Mouse (Mus musculus) stomach, embryonic 15.5 days (tissue): ENCODE results near the gene Tomt. TPM values are rescaled to one million over a fixed set of nuclear protein-coding genes. Genes with fewer than 3 reads are reported as not detected.

Source experiments
- ATAC-seq: fragments of 200-750 bp; cut with Nextera tagmentation; 2 replicates; pipeline ENCODE4 v1.8.0; 2017; ENCODE audit warnings: low read depth, moderate number of reproducible peaks, moderate TSS enrichment; ENCODE audit not compliant: insufficient read depth, low FRiP score
- H3K27ac ChIP-seq: fragments of 300-500 bp; sonication (generic); 2 replicates; pipeline ENCODE4 v1.5.1; 2015; ENCODE audit warnings: mild to moderate bottlenecking, inconsistent platforms
- H3K27me3 ChIP-seq: fragments of 300-500 bp; sonication (generic); replicated peaks from 2 replicates; pipeline ENCODE4 v1.6.1; 2015; ENCODE audit warnings: inconsistent platforms
- H3K36me3 ChIP-seq: fragments of 300-500 bp; sonication (generic); 2 replicates; pipeline ENCODE4 v1.6.1; 2015; ENCODE audit warnings: inconsistent platforms
- H3K4me1 ChIP-seq: fragments of 300-500 bp; sonication (generic); 2 replicates; pipeline ENCODE4 v1.6.1; 2015; ENCODE audit warnings: inconsistent platforms
- H3K4me2 ChIP-seq: fragments of 300-500 bp; sonication (generic); 2 replicates; pipeline ENCODE4 v1.6.1; 2015; ENCODE audit warnings: mild to moderate bottlenecking, inconsistent platforms
- H3K4me3 ChIP-seq: fragments of 300-500 bp; sonication (generic); replicated peaks from 2 replicates; pipeline ENCODE4 v1.5.1; 2015; ENCODE audit warnings: inconsistent platforms
- H3K9ac ChIP-seq: fragments of 300-500 bp; sonication (generic); 2 replicates; pipeline ENCODE4 v1.6.1; 2015; ENCODE audit warnings: inconsistent platforms
- H3K9me3 ChIP-seq: fragments of 300-500 bp; sonication (generic); 2 replicates; pipeline ENCODE4 v1.6.1; 2016; ENCODE audit warnings: inconsistent platforms
- WGBS: fragments of 180-500 bp; shearing (Covaris S2); methylation state at CpG from one replicate; pipeline ENCODE4 v1.1.7; 2015; 5-methylcytosine and 5-hydroxymethylcytosine counted together
- polyA plus RNA-seq: library from polyadenylated mRNA; unstranded; fragments of >200 nt; fragmentation: Nextera tagmentation; extraction: Ambion mirVana; gene quantifications from 2 replicates; pipeline ENCODE4 v1.2.1, GENCODE M21; 2015

Tomt gene
- polyA plus RNA-seq, 1 experiment from 2014 or later = 0.26 TPM

DNA sequence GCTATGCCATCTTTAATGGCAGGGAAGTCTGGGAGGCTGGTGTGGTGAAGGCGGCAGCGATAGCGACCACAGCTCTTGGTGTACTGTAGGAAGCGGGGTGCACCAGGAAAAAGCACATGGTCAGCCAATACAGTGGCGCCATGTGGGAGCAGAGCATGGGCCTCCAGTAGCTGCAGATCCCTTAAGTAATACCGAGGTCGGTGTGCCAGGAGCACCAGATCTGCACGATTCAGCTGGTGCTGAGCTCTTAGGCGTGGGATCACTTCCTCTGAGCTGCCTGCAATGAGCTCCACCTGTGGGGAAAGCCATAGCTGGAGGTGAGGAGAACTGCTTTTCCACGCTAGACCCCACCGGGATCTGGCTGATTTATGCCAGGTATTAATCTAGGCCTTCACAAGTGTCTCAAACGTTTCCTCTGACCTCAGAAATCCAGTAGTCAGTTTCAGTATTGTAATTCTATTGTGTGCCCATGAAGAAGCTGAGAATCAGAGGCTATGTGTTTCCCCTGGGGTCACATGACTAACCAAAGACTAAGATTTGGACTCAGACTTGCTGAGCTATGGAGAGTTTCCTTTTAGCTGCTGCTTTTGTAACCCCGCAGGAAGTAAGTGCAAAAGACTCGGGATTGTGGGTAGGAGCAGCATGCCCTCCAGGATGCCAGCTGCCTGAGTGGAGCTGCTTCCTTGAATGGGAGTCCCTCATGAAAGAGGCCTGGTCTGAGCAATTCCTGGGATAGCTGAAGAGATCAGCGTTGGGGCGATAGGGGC is 5.6 kb downstream of the Tomt start:
- no peak for ATAC-seq
- Histone ChIP-seq H3K4me1 (peaks cover 4% of the 10 kb centered on the region; the same call in 1 of the 2 replicates), H3K9me3 (no peaks in the 10 kb centered on the region), H3K36me3 (0 out of 2 replicates have a peak, but pooled peaks cover 9% of the 10 kb centered on the region), H3K27ac (no peak overlapping the region), H3K4me3 (no peak overlapping the region), H3K4me2 (no peak overlapping the region), H3K9ac (no peak overlapping the region), H3K27me3 (no peaks in the 10 kb centered on the region)
- 89% methylated on average over 16 of the region's 16 CpGs for WGBS

DNA sequence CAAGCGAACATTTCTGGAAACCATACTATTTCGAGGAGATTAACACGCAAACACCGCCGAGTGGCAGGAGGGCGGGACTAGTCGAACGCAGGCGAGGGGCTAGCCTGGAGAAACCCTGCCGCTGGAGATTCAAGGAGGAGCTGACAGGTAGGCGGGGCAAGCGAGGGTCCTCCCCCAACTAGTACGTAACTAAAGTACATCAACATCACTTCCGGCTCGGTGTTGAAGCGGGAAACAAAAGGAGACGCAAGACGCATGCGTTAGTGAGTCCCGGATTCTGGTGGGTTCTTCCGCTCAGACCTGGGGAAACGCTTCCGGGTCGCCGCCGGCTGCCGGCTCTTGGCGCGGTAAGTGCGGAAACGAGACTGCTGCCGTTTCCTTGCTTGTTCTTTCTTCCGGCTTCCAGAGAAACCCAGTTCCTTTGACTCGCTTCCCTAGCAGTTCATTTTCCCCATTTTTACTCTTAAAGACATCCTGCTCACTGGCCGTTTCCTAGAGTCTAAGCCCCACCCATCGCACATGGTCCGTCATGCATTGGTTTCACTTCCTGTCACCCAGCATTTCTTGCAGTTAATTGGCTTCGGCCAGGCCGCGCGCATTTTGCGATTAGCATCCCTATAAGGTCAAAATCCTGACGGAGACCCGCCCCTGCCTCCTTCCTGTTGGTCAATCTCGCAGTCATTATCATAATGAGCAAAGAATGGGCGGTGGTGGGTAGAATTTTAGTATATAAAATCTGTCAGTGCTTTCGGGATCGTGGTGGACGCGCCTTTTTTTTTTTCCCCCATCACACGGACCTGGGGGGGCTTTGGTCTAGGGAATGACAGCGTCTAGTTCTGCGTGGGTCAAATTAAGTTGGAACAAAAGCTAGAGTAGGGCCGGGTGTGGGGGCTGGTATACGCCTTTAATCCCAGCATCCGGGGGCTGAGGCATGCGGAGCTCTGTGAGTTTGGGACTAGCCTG is 9.8 kb downstream of the Tomt start:
- H3K4me1 ChIP-seq = peaks cover 4% of the 10 kb centered on the region; the same call in 1 of the 2 replicates
- no peaks in the 10 kb centered on the region for H3K27me3 ChIP-seq
- H3K27ac ChIP-seq = peak overlapping the region; percentile 95
- WGBS = under 1% methylated on average over 57 of the region's 57 CpGs
- H3K9me3 ChIP-seq = no peaks in the 10 kb centered on the region
- peak; percentile 97 for ATAC-seq
- H3K4me2 ChIP-seq = peak overlapping the region; percentile 61
- H3K36me3 ChIP-seq = 0 out of 2 replicates have a peak, but pooled peaks cover 5% of the 10 kb centered on the region
- H3K4me3 ChIP-seq = peak overlapping the region; percentile 65
- no peak overlapping the region for H3K9ac ChIP-seq

DNA sequence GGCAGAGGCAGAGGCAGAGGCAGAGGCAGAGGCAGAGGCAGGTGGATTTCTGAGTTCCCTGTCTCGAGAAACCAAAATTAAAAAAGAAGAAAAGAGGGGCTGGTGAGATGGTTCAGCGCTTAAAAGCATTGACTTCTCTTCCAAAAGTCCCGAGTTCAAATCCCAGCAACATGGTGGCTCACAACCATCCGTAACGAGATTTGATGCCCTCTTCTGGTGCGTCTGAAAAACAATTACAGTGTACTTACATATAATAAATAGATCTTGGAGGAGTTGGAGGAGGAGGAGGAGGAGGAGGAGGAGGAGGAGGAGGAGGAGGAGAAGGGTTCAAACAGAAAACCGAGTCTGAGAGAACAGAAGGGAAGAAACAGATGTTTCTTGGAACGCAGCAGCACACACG is 10.5 kb downstream of the Tomt start:
- H3K4me1 ChIP-seq = peaks cover 4% of the 10 kb centered on the region; the same call in 1 of the 2 replicates
- ATAC-seq = 0 out of 2 replicates have a peak, but pooled peaks have one; percentile 0
- H3K27ac ChIP-seq = peak overlapping the region; percentile 69; the same call in 1 of the 2 replicates
- H3K9ac ChIP-seq = no peak overlapping the region
- 0 out of 2 replicates have a peak, but pooled peaks cover 5% of the 10 kb centered on the region for H3K36me3 ChIP-seq
- peak overlapping the region; percentile 45 for H3K4me2 ChIP-seq
- 43% methylated on average over 9 of the region's 9 CpGs for WGBS
- H3K27me3 ChIP-seq = no peaks in the 10 kb centered on the region
- H3K4me3 ChIP-seq = peak overlapping the region; percentile 65
- H3K9me3 ChIP-seq = no peaks in the 10 kb centered on the region

DNA sequence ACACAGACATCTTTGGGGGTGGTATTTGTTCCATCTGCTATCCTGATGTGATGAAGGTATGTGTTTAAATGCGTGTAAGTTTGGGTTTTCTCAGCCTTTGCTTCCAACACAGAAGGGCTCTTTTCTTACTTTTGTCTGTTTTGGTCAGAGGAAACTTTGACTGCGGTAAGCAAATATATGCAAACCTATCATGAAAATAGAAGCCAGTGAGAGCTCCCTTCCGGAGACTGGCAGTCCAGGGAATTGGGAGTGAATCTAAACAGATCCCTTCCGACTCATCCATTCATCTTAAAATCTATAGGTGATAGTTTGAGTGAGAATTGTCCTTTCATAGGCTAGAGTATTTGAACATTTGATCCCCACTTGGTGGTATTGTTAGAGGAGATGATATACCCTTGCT is 17.7 kb downstream of the Tomt start:
- WGBS = 76% methylated on average over 4 of the region's 4 CpGs
- no peak for ATAC-seq
- no peak overlapping the region for H3K4me2 ChIP-seq
- no peaks in the 10 kb centered on the region for H3K27me3 ChIP-seq
- H3K4me1 ChIP-seq = no peaks in the 10 kb centered on the region
- H3K9ac ChIP-seq = no peak overlapping the region
- H3K4me3 ChIP-seq = no peak overlapping the region
- no peak overlapping the region for H3K27ac ChIP-seq
- H3K9me3 ChIP-seq = no peaks in the 10 kb centered on the region
- no peaks in the 10 kb centered on the region for H3K36me3 ChIP-seq

- no peaks in the 10 kb centered on the region for H3K4me1 ChIP-seq
- no peak for ATAC-seq
- H3K36me3 ChIP-seq = no peaks in the 10 kb centered on the region
- no peak overlapping the region for H3K27ac ChIP-seq
- H3K4me2 ChIP-seq = no peak overlapping the region
- H3K27me3 ChIP-seq = no peaks in the 10 kb centered on the region
- no peak overlapping the region for H3K4me3 ChIP-seq
- 83% methylated on average over 6 of the region's 6 CpGs for WGBS
- no peaks in the 10 kb centered on the region for H3K9me3 ChIP-seq
- H3K9ac ChIP-seq = no peak overlapping the region
These were observed 19.9 kb downstream of the Tomt start for GRCm38 (mm10) chr7:101886274-101886673.

GRCm38 (mm10) chr7:101884160-101884559 is 22.0 kb downstream of the Tomt start:
- ATAC-seq = no peak
- no peaks in the 10 kb centered on the region for H3K27me3 ChIP-seq
- WGBS = 92% methylated on average over 4 of the region's 4 CpGs

GRCm38 (mm10) chr7:101882413-101883154 is 23.6 kb downstream of the Tomt start:
- no peak overlapping the region for H3K4me2 ChIP-seq
- no peak overlapping the region for H3K9ac ChIP-seq
- no peaks in the 10 kb centered on the region for H3K27me3 ChIP-seq
- no peak for ATAC-seq
- H3K4me3 ChIP-seq = no peak overlapping the region
- no peaks in the 10 kb centered on the region for H3K9me3 ChIP-seq
- 71% methylated on average over 9 of the region's 9 CpGs for WGBS
- H3K36me3 ChIP-seq = no peaks in the 10 kb centered on the region
- no peak overlapping the region for H3K27ac ChIP-seq
- H3K4me1 ChIP-seq = no peaks in the 10 kb centered on the region

More at GRCm38 (mm10) chr7:101884160-101884559, 22.0 kb downstream of the Tomt start:
- no peak overlapping the region for H3K9ac ChIP-seq
- H3K4me2 ChIP-seq = no peak overlapping the region
- H3K4me1 ChIP-seq = no peaks in the 10 kb centered on the region
- H3K36me3 ChIP-seq = no peaks in the 10 kb centered on the region
- H3K4me3 ChIP-seq = no peak overlapping the region
- H3K27ac ChIP-seq = no peak overlapping the region
- H3K9me3 ChIP-seq = no peaks in the 10 kb centered on the region

- WGBS = 71% methylated on average over 4 of the region's 4 CpGs
- H3K4me2 ChIP-seq = no peak overlapping the region
- no peaks in the 10 kb centered on the region for H3K9me3 ChIP-seq
- no peaks in the 10 kb centered on the region for H3K27me3 ChIP-seq
- H3K27ac ChIP-seq = no peak overlapping the region
- no peak overlapping the region for H3K9ac ChIP-seq
- no peaks in the 10 kb centered on the region for H3K4me1 ChIP-seq
- H3K4me3 ChIP-seq = no peak overlapping the region
- no peaks in the 10 kb centered on the region for H3K36me3 ChIP-seq
- ATAC-seq = no peak
These were observed 25.3 kb downstream of the Tomt start for GRCm38 (mm10) chr7:101880855-101881254.

- no peak overlapping the region for H3K4me3 ChIP-seq
- ATAC-seq = no peak
- H3K9me3 ChIP-seq = no peaks in the 10 kb centered on the region
- H3K4me2 ChIP-seq = no peak overlapping the region
- no peaks in the 10 kb centered on the region for H3K4me1 ChIP-seq
- WGBS = 91% methylated on average over 1 of the region's 1 CpGs
- H3K9ac ChIP-seq = no peak overlapping the region
- no peak overlapping the region for H3K27ac ChIP-seq
- H3K36me3 ChIP-seq = no peaks in the 10 kb centered on the region
- H3K27me3 ChIP-seq = no peaks in the 10 kb centered on the region
These were observed 30.2 kb downstream of the Tomt start for GRCm38 (mm10) chr7:101875978-101876377.

GRCm38 (mm10) chr7:101871296-101871695 is 34.9 kb downstream of the Tomt start:
- Histone ChIP-seq H3K4me1 (no peaks in the 10 kb centered on the region), H3K27me3 (no peaks in the 10 kb centered on the region), H3K4me2 (no peak overlapping the region), H3K9ac (no peak overlapping the region), H3K4me3 (no peak overlapping the region), H3K27ac (no peak overlapping the region), H3K36me3 (no peaks in the 10 kb centered on the region), H3K9me3 (no peaks in the 10 kb centered on the region)
- 79% methylated on average over 3 of the region's 3 CpGs for WGBS
- ATAC-seq = no peak

GRCm38 (mm10) chr7:101870629-101871028 is 35.5 kb downstream of the Tomt start, which contains the start of gene Folr1:
TSS of gene Folr1 (minus strand) at chr7:101870788.
- no peaks in the 10 kb centered on the region for H3K4me1 ChIP-seq
- no peaks in the 10 kb centered on the region for H3K9me3 ChIP-seq
- no peak within 1 kb of the TSS for H3K9ac ChIP-seq
- no peak within 1 kb of the TSS for H3K27ac ChIP-seq
- no peaks in the 10 kb centered on the region for H3K27me3 ChIP-seq
- no peak for ATAC-seq
- WGBS = 64% methylated on average over 2 of the region's 2 CpGs
- no peak within 1 kb of the TSS for H3K4me3 ChIP-seq
- no peaks in the 10 kb centered on the region for H3K36me3 ChIP-seq
- no peak within 1 kb of the TSS for H3K4me2 ChIP-seq
